Mouse (Mus musculus): Measurements from ENCODE around the gene Bcl2l14.

Bcl2l14 gene

DNA sequence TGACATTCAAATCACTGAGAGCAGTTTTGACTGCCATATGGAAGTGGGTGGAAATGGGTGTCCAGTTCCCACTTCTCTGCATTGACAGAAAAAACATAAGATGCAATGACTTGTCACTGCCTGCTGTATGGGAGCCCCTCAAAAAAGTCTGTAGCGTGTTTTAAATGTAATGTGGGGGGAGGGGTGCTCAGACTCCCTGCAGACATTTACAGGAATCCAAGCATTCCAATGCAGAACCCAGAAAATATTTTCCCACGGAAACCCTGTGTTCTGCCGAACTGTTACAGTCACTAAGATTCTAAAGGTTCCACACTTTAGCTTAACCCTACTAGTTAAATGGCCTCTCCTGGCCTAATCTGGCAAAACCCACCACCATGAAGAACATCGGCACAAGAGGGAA lies at the start of gene Bcl2l14:
Gene Bcl2l14, plus strand, starts transcription at position 301 of the 400 bp plus-strand sequence.
- POLR2A ChIA-PET, result no interaction called here
- CTCF ChIA-PET, result interaction anchor here in 1 of 4 experiments (0.6 kb wide), 1 partner anchor 433 kb away, joined by 3 read pairs; no protein-coding TSS in a partner anchor

DNA sequence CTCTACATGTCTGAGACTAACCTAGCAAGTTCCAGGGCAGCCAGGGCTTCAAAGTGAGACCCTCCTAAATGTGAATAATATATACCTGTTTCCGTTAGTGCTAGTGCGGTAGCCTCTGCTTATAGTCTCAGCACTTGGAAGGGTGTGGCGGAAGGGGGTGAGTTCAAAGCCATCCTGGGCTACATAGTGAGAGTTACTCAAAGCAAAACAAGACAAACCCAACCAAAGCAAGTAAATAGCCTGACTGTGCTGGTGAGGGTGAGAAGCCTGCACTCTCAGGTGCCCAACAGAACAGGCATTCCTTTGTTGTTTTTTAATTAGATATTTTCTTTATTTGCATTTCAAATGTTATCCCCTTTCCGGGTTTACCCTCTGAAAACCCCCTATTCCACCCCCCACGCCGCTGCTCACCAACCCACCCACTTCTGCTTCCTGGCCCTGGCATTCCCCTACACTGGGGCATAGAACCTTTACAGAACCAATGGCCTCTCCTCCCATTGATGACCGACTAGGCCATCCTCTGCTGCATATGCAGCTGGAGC lies 47.5 kb upstream of the Bcl2l14 start:
- ChIA-PET POLR2A (interaction anchor here in 3 of 4 experiments (0.7 to 2.8 kb wide), 11 partner anchors 11 to 1585 kb away, joined by 3 to 14 read pairs (median 6); no protein-coding TSS in a partner anchor), CTCF (no interaction called here)

DNA sequence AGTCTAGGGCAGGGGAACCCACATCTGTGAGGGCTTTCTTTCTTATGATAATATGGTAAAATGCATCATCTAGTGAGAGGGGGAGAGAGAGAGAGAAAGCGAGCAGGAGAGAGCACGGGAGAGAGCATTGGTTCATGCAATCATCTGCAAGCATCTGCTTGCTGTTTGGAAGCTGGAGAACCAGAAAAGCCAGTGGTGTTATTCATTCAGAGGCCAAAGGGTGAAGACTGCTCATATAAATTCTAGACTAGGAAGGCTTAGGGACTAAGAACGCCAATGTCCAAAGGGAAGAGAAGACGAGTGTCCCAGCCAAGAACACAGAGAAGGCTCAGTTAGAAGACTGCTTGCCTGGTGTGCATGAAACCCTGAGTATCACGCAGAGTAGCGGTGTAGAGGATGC lies 43.2 kb upstream of the Bcl2l14 start:
- CTCF ChIA-PET, result no interaction called here
- POLR2A ChIA-PET, result interaction anchor here in 3 of 4 experiments (0.5 to 4.0 kb wide), 13 partner anchors 9 to 318 kb away, joined by 3 to 33 read pairs (median 5); partner anchors contain the start of gene Etv6 (in 1 of the 3)

DNA sequence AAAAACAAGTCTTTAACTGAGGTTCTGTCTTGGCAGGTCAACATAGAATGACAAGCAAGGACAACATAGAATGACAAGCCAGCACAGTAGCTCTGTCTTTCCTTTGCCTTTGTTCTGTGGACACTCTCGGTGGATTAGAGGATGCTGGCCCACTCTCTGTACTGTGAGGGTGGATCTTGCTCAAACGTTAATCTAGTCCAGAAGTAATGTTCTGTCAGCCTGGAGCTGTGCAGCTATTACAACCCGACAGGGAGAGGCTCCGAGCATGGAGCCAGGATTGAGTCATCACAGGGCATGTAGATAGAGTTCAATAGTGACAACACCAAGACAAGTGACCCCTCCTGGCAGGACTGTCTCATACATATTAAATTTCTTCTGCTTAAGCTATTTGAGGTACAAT lies 42.4 kb upstream of the Bcl2l14 start:
- POLR2A ChIA-PET, result interaction anchor here in 2 of 4 experiments (0.9 to 2.5 kb wide), 15 partner anchors 8 to 318 kb away, joined by 3 to 22 read pairs (median 4); partner anchors contain the start of gene Etv6 (in 1 of the 2)
- CTCF ChIA-PET, result no interaction called here

DNA sequence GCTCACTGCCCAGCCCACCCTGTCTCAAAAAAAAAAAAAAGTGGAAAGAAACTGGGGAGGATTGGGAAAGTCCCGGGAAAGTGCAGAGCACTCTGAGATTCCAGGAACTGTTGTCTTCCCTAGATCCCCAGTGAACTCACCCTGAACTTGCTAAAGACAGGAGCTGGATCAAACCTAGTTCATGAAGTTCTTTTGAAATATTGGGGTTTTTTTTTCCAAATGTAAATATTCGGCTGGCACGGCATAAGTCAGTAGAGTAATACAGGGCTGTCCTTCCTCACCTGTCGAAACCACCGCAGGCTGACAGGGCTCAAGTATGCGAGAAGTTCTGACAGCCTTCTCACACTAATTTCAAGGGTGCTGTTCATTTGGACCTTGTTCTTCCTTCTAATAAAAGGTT lies 38.5 kb upstream of the Bcl2l14 start:
- ChIA-PET CTCF (interaction anchor here in 1 of 4 experiments (0.7 kb wide), 1 partner anchor 80 kb away, joined by 3 read pairs; no protein-coding TSS in a partner anchor), POLR2A (interaction anchor here in 2 of 4 experiments (0.6 to 2.6 kb wide), 8 partner anchors 7 to 419 kb away, joined by 3 to 11 read pairs (median 3); no protein-coding TSS in a partner anchor)

DNA sequence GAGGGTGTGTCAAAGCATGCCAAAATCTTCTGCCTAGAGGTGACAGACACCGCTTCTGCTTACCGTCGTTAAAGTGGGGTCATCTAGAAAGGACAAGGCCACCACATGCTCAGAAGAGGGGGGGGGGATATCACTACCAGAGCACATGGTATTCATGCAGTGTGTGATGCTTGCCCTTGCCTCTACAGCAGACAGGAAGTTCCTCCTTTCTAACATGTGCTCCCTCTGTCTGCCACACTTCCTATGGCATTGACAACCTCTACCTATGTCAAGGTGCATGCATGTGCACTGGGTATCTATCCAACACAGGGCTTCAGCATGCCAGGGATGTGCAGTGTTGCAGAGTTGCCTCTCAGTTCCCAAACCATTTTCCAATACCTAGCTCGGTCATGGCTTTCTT lies 36.0 kb upstream of the Bcl2l14 start:
- CTCF ChIA-PET, result interaction anchor here in 2 of 4 experiments (0.6 kb wide), 2 partner anchors 40 to 103 kb away, joined by 3 to 6 read pairs; no protein-coding TSS in a partner anchor

DNA sequence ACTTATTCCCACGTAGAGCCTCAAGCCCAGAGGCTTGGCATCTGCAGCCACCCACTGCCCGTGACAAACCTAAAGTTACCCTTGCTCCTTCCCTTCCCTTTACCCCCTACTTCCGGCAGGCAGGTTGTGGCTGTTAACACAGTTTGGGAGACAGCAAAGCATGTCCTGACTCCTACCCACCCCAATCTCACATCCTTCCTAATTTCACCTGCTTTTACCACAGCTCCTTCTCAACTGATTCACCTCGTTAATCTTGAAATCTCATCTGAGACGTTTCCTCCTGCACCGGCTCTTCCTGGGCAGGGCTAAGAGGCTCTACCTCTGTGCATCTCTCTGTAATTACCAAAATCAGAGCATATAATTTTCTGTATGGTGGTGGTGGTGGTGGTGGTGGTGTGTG lies 31.5 kb upstream of the Bcl2l14 start:
- ChIA-PET POLR2A (interaction anchor here in 2 of 4 experiments (1.0 to 1.2 kb wide), 4 partner anchors 10 to 15 kb away, joined by 3 to 6 read pairs (median 4); no protein-coding TSS in a partner anchor), CTCF (no interaction called here)

More for the DNA sequence above, 36.0 kb upstream of the Bcl2l14 start:
- POLR2A ChIA-PET, result interaction anchor here in 2 of 4 experiments (0.5 to 2.4 kb wide), 5 partner anchors 9 to 257 kb away, joined by 3 to 10 read pairs (median 3); no protein-coding TSS in a partner anchor

DNA sequence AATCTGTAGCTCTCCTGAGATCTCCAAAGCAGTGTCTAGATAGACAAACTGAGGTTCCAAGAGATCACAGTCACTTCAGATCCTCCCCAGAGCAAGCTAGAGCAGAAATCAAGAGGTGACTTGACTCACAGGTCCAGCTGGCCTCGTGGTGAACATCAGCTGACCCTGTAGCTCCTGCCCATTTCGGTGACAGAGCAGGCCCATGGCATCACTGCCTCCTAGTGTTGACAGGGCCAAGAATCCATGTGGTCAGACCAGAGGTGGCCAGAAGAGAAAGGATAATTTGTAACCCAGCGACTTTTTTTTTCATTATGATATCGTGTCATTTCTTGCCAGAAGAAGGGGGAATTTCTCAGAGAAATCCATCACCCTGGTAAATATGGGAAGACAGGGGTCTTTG lies 30.2 kb upstream of the Bcl2l14 start:
- ChIA-PET CTCF (interaction anchor here in 3 of 4 experiments (0.6 to 1.1 kb wide), 4 partner anchors 11 to 480 kb away, joined by 3 to 4 read pairs (median 4); no protein-coding TSS in a partner anchor), POLR2A (interaction anchor here in 3 of 4 experiments (0.6 to 1.6 kb wide), 10 partner anchors 9 to 570 kb away, joined by 3 to 9 read pairs (median 3); no protein-coding TSS in a partner anchor)

DNA sequence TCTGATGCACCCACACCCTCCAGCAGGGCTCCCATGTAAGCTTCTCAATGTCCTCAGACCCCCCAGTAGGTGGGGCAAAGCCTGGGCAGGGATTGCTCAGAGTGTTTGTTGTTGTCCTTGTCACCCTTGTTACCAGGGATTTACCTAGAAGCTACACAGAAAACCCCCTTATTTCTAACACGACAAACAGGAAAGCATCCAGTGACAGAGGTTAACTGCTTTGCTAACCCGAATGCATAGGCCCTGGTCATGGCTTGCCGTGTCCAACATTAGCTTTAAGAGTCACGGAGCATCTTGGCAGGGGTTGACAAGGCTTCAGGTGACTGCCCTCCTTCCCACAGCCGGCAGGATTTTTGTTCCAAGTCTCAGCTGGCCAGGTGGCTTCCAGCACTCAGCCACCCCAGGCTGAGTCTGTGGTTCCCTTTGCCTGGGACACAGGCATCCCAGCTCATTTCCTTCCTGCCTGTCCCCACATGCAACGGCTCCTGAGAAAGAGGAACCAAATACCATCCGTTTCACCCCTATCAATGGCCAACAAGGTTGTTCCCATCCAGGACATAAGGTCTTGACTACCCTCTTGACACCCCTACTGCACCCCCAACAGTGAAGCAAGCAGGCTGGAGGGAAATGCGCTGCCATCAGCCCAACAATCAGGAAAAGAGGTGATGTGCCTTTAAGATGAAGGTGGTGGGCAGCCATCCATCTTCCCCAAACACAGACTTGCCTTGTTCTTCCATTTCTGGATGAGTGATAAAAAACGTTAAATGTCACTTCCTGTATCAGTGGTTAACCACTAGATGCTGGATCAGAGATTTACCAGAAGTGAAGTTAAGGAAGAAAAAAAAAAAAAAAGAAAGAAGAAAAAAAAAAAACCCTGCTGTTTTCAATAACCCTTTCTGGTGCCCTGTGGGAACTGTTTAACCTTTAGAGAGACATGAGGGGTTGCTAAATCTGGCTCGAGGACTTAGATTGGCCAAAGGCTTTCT lies 29.5 kb upstream of the Bcl2l14 start:
- POLR2A ChIA-PET, result interaction anchor here in 3 of 4 experiments (0.6 to 4.5 kb wide), 12 partner anchors 9 to 464 kb away, joined by 3 to 33 read pairs (median 4); no protein-coding TSS in a partner anchor
- CTCF ChIA-PET, result interaction anchor here in 3 of 4 experiments (0.6 to 1.2 kb wide), 5 partner anchors 10 to 479 kb away, joined by 3 to 4 read pairs (median 3); no protein-coding TSS in a partner anchor

DNA sequence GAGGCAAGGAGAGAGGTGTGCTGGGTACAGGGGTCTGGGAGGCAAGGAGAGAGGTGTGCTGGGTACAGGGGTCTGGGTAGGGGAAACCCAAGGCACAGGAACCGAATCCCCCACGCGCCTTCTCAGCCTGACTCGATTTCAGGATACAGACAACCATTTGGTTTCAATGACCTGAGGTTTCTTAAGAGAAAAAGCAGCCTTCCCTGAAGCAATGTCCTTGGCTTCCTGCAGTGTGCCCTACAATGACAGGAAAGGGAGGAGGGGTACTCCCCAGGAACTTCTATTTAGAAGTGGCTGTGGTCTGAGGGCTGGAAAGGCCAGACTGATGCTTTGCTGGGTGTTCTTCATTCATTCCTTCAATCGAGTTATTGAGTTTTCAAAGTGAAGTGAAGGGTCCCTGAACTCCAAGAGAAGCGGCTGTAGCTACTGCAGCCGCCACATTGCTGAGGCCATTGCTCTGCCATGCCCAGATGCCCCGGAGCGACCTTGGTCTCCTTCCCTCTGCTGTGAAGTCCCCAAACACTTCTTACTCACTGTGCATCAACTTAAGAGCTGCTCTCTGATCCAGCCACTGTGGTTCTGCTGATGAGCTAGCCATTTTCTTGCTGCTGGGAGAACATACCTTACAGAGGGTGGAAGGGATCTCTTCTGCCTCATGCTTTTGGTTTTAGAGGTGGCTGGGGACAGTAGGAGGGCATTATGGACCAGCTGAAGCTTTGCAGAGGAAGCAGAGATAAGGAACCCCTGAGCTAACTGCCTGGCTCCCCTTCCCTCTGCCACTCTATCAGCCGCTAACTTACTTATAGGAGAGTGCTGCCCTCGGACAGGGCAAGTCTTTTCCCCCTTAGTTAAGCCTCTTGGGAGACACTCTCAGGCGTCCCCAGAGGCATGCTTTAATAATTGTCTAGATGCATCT lies 28.5 kb upstream of the Bcl2l14 start:
- POLR2A ChIA-PET, result interaction anchor here in 3 of 4 experiments (0.5 to 4.5 kb wide), 9 partner anchors 9 to 332 kb away, joined by 3 to 33 read pairs (median 4); partner anchors contain the start of gene Etv6 (in 1 of the 3)
- CTCF ChIA-PET, result interaction anchor here in 2 of 4 experiments (0.7 to 1.2 kb wide), 2 partner anchors 9 to 15 kb away, joined by 3 read pairs; no protein-coding TSS in a partner anchor

DNA sequence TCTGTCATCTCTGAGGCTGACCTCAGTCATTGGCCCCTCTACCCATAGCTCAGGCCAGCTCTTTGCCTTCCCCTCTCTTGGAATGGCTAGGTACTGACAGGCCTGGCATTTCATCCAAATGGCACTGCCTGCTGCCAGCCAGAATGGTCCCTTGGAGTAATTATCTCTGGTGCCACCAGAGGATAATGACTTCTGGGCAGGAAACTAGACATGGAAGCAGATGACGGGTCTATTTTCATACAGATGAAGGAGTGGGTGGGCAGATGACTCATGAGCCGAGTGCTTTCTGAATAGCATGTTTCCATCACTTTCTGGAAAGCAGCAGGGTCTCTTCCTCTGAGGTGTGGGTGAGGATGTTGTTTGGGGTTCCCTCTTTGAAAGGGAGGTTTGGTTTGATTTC lies 23.2 kb upstream of the Bcl2l14 start:
- CTCF ChIA-PET, result no interaction called here
- POLR2A ChIA-PET, result no interaction called here

DNA sequence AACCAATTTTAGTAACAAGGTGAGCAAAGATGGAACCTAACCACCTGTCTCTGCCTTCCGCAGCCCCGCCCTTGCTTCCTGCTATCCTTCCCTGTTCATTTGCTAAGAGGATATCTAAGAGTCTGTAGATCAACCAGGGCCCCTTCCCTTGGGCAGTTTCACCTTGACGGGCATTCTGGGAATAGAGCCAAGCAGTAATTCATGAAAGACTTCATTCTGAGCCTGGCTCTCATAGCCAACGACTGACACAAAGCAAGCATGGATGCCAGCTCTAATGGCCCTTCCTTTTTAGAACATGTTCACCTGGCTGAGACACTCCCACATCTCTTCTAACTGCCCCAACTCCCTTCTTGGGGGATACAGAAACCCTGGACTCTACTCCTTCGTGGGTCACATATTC lies 18.9 kb upstream of the Bcl2l14 start:
- ChIA-PET CTCF (interaction anchor here in 3 of 4 experiments (0.5 to 1.4 kb wide), 4 partner anchors 10 to 473 kb away, joined by 3 read pairs; no protein-coding TSS in a partner anchor), POLR2A (interaction anchor here in 3 of 4 experiments (0.5 to 1.8 kb wide), 10 partner anchors 8 to 415 kb away, joined by 3 to 6 read pairs (median 4); no protein-coding TSS in a partner anchor)

DNA sequence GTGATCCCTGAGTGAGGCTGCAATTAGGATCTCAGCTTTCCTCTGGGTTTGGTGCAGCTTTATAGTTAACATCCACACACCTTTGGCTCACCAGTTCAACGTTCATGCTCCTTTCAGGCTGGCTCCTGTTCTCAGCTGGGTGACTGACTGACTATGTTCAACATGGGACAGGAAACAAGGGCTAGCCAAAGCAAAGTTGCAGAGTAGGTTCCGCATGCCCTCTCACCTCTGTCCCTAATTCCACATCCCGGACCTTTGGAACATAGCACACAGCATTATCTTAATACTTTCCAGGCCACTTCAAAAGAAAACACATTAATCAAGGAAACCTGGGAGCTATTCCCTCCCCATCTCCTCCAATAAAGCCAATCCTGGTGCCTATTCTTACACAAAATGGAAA lies 18.3 kb upstream of the Bcl2l14 start:
- POLR2A ChIA-PET, result interaction anchor here in 2 of 4 experiments (0.5 to 1.6 kb wide), 4 partner anchors 9 to 401 kb away, joined by 3 to 6 read pairs (median 4); no protein-coding TSS in a partner anchor
- CTCF ChIA-PET, result no interaction called here

DNA sequence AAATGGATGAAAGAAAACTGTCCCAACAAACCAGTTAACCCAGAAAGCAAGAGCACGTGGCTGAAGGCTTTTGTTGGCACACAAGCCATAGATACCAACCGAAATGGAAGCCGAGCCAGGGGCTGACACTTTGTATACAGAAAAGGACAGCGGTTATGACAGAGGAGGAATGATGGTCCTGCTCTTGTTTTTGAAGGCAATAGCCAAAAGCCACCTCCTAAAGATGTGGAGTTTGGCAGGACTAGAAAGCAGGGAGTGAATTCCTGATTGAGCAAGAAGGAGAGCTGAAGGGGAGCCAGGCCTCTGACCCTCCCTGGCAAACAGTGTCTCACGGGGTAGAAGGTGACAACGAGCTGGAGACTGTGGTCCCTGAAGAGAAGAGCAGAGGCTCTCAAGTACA lies 14.7 kb upstream of the Bcl2l14 start:
- POLR2A ChIA-PET, result interaction anchor here in 1 of 4 experiments (1.0 kb wide), 1 partner anchor 143 kb away, joined by 4 read pairs; no protein-coding TSS in a partner anchor
- CTCF ChIA-PET, result no interaction called here

DNA sequence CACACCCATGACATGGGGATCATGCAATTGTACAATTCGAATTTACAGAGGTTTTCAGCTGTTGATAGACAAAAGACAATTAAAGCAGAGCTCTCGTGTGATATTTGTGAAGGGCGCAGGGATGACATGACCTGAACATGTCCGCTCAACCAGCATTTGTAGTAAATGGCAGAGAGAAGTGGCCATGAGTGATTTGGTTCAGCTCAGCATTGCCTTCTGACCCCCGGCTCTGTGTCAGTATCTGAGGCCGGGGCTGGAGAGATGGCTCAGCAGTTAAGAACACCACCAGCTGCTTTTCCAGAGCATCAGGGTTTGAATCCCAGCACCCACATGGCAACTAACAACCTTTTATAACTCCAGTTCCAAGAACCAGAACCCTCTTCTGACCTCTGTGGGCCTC lies 10.2 kb upstream of the Bcl2l14 start:
- ChIA-PET CTCF (interaction anchor here in 1 of 4 experiments (1.0 kb wide), 1 partner anchor 229 kb away, joined by 3 read pairs; no protein-coding TSS in a partner anchor), POLR2A (interaction anchor here in 2 of 4 experiments (0.6 to 1.4 kb wide), 3 partner anchors 31 to 53 kb away, joined by 3 to 7 read pairs (median 4); no protein-coding TSS in a partner anchor)

DNA sequence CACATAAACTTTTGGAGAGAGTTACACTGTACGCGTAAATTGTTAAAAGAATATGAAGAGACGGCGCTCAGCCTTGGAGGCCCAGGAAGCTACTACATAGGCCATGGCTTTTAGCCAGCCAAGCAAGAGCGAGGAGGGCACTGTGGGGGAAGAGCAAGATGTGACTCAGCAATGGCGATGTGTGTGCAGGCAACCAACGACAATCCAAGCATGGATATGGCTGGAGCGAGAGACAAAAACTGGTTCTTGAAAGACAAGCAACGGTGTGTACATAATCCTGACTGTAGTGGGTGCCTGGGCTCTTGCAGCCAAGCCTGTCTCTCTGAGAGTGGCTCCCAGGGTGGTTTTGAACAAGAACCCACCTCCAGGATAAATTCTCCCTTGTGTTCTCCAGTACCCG lies 8.7 kb upstream of the Bcl2l14 start:
- CTCF ChIA-PET, result no interaction called here
- POLR2A ChIA-PET, result no interaction called here

DNA sequence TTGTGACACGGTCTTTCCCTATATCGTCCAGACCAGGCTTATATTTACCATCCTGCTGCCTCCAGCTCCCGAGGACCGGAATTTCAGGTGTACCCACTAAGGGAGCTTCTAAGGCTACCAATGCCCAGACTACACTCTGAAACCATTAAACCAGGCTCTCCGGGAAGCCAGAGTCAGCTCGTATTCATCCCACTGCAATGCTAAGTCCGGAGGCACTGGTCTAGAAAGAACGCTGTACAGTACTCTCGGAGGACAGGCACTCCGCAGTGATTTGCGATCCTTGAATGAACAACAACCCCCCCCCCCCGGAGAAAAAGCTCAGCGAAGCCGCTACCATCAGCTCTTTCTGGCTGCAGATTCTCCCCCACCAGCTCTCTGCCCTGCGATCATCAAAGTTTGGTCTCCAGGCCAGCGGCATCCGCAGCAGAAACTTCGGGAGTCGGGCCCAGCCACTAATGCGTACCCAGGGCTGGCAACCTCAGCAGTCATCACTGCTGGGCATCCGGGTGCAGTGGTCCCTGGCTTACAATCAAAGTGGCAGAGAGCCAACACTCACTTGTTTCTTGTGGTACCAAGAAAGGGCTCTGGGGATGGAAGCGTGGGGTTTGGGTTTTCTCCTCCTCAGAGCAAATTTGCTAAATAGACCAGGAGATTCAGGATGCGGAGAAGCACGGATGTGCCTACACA lies 7.6 kb upstream of the Bcl2l14 start:
- POLR2A ChIA-PET, result interaction anchor here (0.6 to 1.3 kb wide), 9 partner anchors 36 to 337 kb away, joined by 4 to 11 read pairs (median 5); no protein-coding TSS in a partner anchor
- CTCF ChIA-PET, result interaction anchor here (0.6 to 2.2 kb wide), 24 partner anchors 11 to 1218 kb away, joined by 3 to 9 read pairs (median 3); no protein-coding TSS in a partner anchor
